Comparison of ENCODE assay signal across 8 mouse cellular contexts in genomic region chr5:143642262-143642831, GRCm38 (mm10). TPM values are rescaled to one million over a fixed set of nuclear protein-coding genes. Genes with fewer than 3 reads are reported as not detected.
DNase-seq lines count a peak whose midpoint lies in the region; ATAC-seq and TF ChIP-seq lines count a peak whose summit lies in the region.

No protein-coding gene starts in this region.

- H3K27me3 ChIP-seq in heart, embryonic 11.5 days (ENCODE audit: control insufficient read depth, insufficient read depth, low read length): no peaks in the 10 kb centered on the region
- no peaks in the 10 kb centered on the region for H3K27me3 ChIP-seq in limb, embryonic 11.5 days (ENCODE audit: control insufficient read depth, insufficient read depth, low read length)
- no peaks in the 10 kb centered on the region for H3K27me3 ChIP-seq in intestine, postnatal 0 days (replicated peaks; ENCODE audit: control insufficient read depth, insufficient read depth, low read length)

- TF ChIP-seq CTCF in intestine, postnatal 0 days (IDR thresholded peaks at IDR 0.05; ENCODE audit: low read depth): no peak

- ATAC-seq in heart, embryonic 11.5 days (replicated peaks; ENCODE audit: insufficient number of reproducible peaks, low FRiP score, low TSS enrichment): no peak
- ATAC-seq in limb, embryonic 11.5 days (ENCODE audit: insufficient number of reproducible peaks, low FRiP score, low TSS enrichment, low read depth): peak; percentile 69; the same call in 1 of the 2 replicates
- ATAC-seq in intestine, postnatal 0 days: no peak

- peak; percentile 41 for DNase-seq in heart, postnatal 4 days
- peak; percentile 28 for DNase-seq in CD4-positive, CD25-positive, alpha-beta regulatory T cell, adult 2 months (ENCODE audit: low read depth, low spot score)
- peak; percentile 71 for DNase-seq in brain, adult 2 months (ENCODE audit: low read depth, low spot score)
- peak; percentile 75 for DNase-seq in limb, embryonic 11.5 days (ENCODE audit: low spot score)
- no peak for DNase-seq in thymus, postnatal 4 days
- no peak for DNase-seq in right cerebral cortex, postnatal 36 days (ENCODE audit: low spot score in 2 of 2)

- H3K9me3 ChIP-seq in heart, embryonic 11.5 days (replicated peaks; ENCODE audit: control insufficient read depth, low read length): no peaks in the 10 kb centered on the region
- no peaks in the 10 kb centered on the region for H3K9me3 ChIP-seq in limb, embryonic 11.5 days (ENCODE audit: control insufficient read depth, low read length)
- no peaks in the 10 kb centered on the region for H3K9me3 ChIP-seq in intestine, postnatal 0 days (ENCODE audit: control insufficient read depth)

- no peaks in the 10 kb centered on the region for H3K36me3 ChIP-seq in heart, embryonic 11.5 days (ENCODE audit: control insufficient read depth, insufficient read depth, low read length)
- H3K36me3 ChIP-seq in limb, embryonic 11.5 days (ENCODE audit: control insufficient read depth, insufficient read depth, low read length): no peaks in the 10 kb centered on the region
- H3K36me3 ChIP-seq in intestine, postnatal 0 days (ENCODE audit: control insufficient read depth, insufficient read depth): no peaks in the 10 kb centered on the region

- peaks cover 13% of the 10 kb centered on the region for H3K4me1 ChIP-seq in heart, embryonic 11.5 days (ENCODE audit: control insufficient read depth, insufficient read depth, low read length)
- peaks cover 43% of the 10 kb centered on the region for H3K4me1 ChIP-seq in limb, embryonic 11.5 days (ENCODE audit: control insufficient read depth, insufficient read depth, low read length)
- no peaks in the 10 kb centered on the region for H3K4me1 ChIP-seq in intestine, postnatal 0 days (replicated peaks; ENCODE audit: control insufficient read depth, insufficient read depth, low read length)

- no peak overlapping the region for H3K27ac ChIP-seq in heart, embryonic 11.5 days (ENCODE audit: low read depth, low read length)
- peak overlapping the region; percentile 63 for H3K27ac ChIP-seq in limb, embryonic 11.5 days (replicated peaks; ENCODE audit: low read depth, low read length)
- no peak overlapping the region for H3K27ac ChIP-seq in intestine, postnatal 0 days (ENCODE audit: low read depth, low read length)

- H3K4me3 ChIP-seq in heart, embryonic 11.5 days (ENCODE audit: low read depth, low read length): no peak overlapping the region
- no peak overlapping the region for H3K4me3 ChIP-seq in limb, embryonic 11.5 days (ENCODE audit: low read depth, low read length)
- no peak overlapping the region for H3K4me3 ChIP-seq in intestine, postnatal 0 days (ENCODE audit: low read depth, low read length)

- H3K9ac ChIP-seq in heart, embryonic 11.5 days (ENCODE audit: low read depth, low read length): no peak overlapping the region
- no peak overlapping the region for H3K9ac ChIP-seq in limb, embryonic 11.5 days (ENCODE audit: low read length)
- no peak overlapping the region for H3K9ac ChIP-seq in intestine, postnatal 0 days (ENCODE audit: low read depth, low read length)

- 61% methylated on average over 4 of the region's 4 CpGs for WGBS in heart, embryonic 11.5 days (ENCODE audit: insufficient replicate concordance)
- WGBS in limb, embryonic 11.5 days: 17% methylated on average over 4 of the region's 4 CpGs
- WGBS in intestine, postnatal 0 days: 48% methylated on average over 4 of the region's 4 CpGs

- no peak overlapping the region for H3K4me2 ChIP-seq in heart, embryonic 11.5 days
- no peak overlapping the region for H3K4me2 ChIP-seq in limb, embryonic 11.5 days (ENCODE audit: low read depth, severe bottlenecking)
- H3K4me2 ChIP-seq in intestine, postnatal 0 days (replicated peaks; ENCODE audit: low read depth): no peak overlapping the region

RNA-seq across cellular contexts. Expression of gene Cyth3, which starts 20.1 kb away (rescaled TPM):
- total RNA-seq in heart, postnatal 4 days (2021): 100 to 1,000 TPM in 1 of 2 experiments, 10 to 100 TPM in 1; 95.3 to 102 TPM
- polyA plus RNA-seq in heart, embryonic 11.5 days (2014; fragmentation: Nextera tagmentation; extraction: Ambion mirVana): 29.1 and 32.8 TPM in 2 replicates
- polyA plus RNA-seq in limb, embryonic 11.5 days (2014; fragmentation: Nextera tagmentation; extraction: Ambion mirVana): 49.6 and 51.0 TPM in 2 replicates
- polyA plus RNA-seq in intestine, postnatal 0 days (2015; fragmentation: Nextera tagmentation; extraction: Ambion mirVana): 21.1 and 22.6 TPM in 2 replicates

Comparison
In these comparisons a context has a peak if more than half of its experiments do, and no peak if none do; other contexts are left out.
1. DNase-seq: peak in heart, postnatal 4 days (single experiment), CD4-positive, CD25-positive, alpha-beta regulatory T cell, adult 2 months (single experiment), brain, adult 2 months (single experiment) and limb, embryonic 11.5 days (single experiment); none in thymus, postnatal 4 days (single experiment) and right cerebral cortex, postnatal 36 days (0 of 2).